Mouse (Mus musculus): ENCODE data around the gene Smdt1.
"Not testable (repeated sequence)": the region's sequence is repeated elsewhere in the genome, so short reads cannot be mapped to it uniquely, and the experiment has no call there.

The Smdt1 gene

GRCm38 (mm10) chr15:82343368-82344287 lies 4.9 kb downstream of the Smdt1 start:
- DNase-seq (ENCODE audit: low read depth, low spot score), result no peak

DNA sequence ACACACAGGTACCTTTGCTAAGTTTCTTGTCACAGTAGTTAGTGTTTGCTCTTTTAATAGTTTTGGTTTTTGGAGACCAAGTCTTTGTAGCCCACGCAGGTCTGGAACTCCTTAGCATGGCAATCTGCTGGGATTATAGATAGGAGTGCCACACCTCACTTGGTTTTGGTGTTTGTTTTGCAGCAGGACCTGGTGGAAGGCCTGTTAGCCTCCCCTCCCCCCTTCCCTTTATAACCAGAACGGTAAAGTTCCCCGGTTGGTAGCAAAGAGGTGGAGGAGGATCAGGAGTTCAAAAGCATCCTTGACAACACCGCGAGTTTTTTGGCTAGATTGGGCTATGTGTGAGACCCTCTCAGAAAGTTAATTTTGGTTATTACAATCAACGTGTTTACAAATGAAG lies 6.2 kb downstream of the Smdt1 start:
- DNase-seq (ENCODE audit: low read depth, low spot score), result no peak

DNA sequence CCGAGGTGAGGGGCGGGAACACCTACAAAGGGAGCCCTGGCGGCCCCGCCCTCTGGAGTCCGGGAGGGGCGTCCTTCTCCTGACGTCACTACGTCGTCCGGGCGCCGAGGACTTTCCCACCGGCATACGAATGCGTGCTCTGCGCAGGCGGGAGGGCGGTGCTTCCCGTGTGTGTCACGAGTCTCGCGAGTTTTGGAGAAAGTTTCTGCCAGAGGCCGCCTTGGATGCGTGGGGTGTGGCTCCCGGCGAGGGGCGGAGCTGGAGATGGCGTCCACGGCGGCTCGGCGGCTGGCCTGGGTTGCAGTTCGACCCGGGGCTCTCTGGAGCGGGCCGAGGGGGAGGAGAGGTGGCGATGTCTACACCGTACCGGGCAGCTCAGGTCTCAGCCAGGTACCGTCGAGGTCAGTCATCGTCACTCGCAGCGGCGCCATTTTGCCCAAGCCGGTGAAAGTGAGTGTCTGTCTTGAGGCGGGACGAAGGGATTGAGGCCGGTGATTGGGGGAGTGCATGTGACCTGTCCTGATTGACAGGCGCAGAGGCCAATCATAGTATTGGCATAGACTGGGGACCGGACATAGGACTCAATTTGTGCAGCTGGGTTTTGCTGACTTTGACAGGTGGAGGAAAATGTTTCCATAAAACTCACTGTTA lies 7.2 kb downstream of the Smdt1 start:
- peak; percentile 99 for DNase-seq (ENCODE audit: low read depth, low spot score)

GRCm38 (mm10) chr15:82346580-82347302 lies 8.0 kb downstream of the Smdt1 start:
- no peak for DNase-seq (ENCODE audit: low read depth, low spot score)

GRCm38 (mm10) chr15:82347303-82347676 lies 8.5 kb downstream of the Smdt1 start:
- no peak for DNase-seq (ENCODE audit: low read depth, low spot score)

DNA sequence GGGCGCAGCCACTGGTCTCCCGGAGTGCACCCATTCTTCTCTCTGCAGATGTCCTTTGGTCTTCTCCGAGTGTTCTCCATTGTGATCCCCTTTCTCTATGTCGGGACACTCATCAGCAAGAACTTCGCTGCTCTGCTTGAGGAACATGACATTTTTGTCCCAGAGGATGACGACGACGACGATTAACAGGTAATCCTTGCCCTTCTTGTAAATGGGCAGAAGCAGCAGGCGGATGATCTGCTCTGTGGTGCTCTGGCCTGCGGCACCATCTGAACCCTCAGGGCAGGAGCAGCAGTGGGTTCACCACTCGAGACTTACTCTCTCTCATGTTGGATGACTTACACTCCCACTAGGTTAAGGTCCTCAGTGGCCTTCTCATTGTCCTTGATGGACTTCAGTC lies 9.1 kb downstream of the Smdt1 start:
- DNase-seq (ENCODE audit: low read depth, low spot score), result no peak

DNA sequence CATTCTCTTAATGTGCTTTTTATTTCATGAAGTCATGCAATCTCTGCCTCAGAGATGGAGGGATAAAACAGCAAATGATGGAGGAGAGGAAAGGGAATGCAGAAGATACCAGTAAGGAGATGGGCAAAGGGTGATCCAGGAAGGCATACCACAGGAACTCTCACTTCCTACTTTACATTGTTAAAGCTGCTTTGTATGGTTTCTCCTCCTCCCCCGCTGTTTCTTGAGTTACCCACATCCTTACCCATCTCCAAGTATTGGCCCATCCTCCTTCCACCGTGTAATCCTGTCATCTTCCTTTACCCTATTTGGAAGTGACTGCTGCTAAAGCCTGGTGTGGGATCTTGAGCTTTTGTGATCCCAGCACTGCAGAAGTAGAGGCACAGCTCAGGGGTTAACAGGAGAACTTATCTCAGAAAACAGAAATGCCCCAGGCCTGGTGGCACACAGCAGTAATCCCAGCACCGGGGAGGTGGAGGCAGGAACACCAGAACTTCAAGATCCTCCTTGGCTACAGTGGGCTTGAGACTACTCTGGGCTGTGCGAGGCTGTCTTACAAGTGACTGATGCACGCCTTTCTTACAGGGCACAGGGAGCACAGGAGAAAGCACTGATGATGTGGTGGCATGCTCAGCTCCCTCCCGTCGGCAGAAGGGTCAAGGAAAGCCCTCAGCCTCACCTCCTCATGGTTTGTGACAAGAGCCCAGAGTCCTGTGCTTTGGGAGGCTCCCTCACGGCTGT lies 9.7 kb downstream of the Smdt1 start:
- DNase-seq (ENCODE audit: low read depth, low spot score), result no peak

DNA sequence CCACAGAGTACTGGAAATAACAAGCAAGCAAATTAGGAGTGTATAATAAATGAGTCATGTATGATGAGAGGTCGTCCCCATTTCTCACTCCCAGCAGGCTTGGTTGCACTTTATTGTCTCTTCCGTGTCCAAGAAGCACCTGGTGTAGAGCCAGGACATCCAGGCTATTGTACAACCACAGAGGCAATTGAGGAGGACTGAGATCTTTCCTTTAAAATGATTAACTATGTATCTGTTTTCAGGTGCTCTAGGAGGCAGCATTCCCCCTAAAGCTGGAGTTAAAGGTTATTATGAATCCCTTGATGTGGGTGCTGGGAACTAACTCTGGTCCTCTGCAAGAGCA lies 10.2 kb downstream of the Smdt1 start:
- DNase-seq (ENCODE audit: low read depth, low spot score), result no peak

DNA sequence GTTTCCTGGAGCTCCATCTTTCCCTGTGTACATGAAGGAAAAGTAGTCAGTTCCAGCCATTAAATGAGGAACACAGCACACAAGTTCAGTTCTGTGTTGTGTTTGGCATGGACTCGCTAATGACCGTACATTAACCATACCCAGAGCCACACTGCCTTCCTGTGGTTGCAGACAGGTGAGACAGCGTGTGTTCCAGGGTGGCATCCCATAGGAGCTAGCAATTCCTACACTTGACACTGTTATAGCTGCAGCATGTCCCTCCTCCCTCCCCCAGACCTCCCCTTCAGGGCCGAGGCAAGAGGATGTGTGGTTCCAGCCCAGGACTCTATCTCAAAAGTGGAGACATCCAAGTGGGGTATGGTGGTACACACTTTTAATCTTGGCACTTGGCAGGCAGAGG lies 11.6 kb downstream of the Smdt1 start:
- DNase-seq (ENCODE audit: low read depth, low spot score), result no peak

DNA sequence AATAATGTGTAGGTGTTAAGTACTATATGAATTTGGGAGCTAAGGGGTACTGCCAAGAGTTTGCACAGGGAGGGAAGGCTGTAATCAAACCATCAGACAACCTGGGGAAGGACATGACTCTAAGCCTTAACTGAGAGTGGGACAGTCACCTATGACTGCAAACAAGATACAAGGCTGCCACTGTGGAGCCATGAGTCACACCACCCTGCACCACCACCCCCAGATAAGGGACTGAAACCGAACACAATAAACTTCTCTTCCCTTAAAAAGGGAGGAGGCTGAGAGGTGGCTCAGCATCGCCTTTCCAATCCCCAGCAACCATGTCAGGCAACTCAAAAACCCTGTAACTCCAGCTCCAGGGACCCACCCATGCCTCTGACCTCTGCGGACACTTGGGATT lies 12.7 kb downstream of the Smdt1 start:
- no peak for DNase-seq (ENCODE audit: low read depth, low spot score)

GRCm38 (mm10) chr15:82353078-82353744 lies 14.5 kb downstream of the Smdt1 start:
- no peak for DNase-seq (ENCODE audit: low read depth, low spot score)

DNA sequence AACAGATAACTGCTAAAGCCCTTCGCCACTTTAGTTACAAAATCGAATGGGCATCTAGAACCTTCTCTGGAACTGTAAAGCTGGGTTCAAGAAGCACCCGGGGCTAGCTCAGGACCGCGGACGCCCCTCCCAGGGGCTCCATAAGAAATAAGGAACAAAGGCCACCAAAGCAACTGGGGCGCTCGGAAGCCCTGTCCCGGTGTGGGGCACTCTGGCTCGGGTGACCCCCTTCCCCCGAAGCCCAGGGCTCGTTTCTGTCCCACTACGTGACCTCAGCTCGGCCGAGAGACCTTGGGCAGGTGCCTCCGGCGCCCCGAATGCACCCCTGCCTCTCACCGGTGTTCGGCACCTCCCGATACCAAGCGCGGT lies 15.0 kb downstream of the Smdt1 start:
- DNase-seq (ENCODE audit: low read depth, low spot score), result no peak

DNA sequence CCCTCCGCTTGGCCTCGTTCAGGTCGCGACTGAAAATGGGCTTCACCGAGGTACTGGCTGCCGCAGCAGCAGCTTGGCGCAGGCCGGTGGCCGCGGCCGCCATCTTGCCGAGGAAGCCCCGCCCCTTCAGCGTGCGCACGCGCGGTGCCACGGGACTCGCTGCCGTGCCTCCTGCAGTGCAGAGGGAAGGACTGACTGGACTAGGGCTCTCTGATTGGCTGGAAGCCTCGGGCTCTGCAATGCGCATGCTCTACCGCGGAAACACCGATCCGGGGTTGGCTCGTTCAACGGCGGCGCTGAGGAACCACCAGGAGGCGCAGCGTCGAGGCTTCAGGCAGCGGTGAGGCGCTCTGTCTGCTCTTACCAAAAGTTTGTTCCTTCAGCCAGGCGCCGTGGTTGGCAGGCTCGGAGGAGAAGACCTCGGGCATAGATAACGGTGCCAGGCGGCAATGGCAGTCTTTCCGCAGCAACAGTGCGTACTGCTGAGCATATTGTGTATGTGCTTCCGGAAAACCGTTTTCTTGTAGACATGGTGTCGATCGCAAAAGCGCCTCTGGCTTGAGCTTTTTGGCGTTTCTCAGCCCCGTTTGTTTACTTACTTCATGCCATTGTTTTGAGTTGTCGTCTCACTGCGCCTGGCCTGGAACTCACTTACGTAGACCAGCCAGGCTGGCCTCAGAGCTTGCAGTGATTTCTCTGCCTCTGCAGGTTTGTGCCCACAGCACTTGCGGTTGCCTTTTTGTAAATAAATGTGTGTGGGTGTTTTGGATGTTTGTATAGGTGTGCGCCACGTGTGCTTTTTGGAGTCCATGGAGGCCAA lies 15.6 kb downstream of the Smdt1 start, which contains the start of gene Ndufa6:
TSS of gene Ndufa6 (minus strand) at position 197 of the 820 bp plus-strand sequence.
- DNase-seq (ENCODE audit: low read depth, low spot score), result peak; percentile 98

DNA sequence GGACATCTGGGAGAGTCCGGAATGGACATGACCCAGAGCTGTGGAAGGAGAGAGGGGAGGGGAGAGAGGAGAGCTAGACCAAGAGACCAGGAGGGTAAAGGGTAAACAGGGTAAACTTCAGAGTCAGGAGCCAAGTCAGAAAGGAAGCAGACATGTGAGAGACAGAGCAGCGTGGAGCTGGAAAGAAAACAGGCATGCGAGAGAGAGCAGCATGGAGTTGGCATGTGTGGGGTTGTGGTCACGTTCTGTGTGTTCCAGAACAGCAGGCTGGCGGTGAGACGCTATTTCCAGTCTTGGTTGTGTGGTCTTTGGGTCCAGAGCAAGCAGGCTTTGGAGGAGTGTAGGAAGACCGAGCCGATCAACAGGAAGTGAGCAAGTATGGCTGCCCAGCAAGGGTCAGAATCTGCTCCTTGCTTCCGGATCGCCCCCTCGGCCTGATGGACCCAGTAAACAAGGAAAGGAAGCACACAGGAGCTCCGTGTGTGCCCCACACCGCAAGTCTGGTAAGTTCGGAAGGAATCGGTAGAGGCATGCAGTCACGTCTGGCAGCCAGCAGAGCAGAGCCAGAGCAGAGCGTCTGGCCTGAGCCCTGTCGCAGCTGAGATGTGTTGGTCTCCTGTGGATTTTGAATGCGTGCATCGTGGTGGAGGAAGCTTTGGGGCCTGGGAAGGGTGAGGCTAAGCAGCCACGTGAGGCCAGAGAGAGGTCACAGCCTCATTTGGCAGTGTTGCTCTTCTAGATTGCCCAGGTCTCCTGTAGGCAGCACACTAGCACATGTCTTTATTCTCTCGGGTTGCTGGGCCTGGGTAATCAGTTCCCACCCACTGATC lies 19.9 kb downstream of the Smdt1 start:
- DNase-seq (ENCODE audit: low read depth, low spot score), result no peak

- DNase-seq (ENCODE audit: low read depth, low spot score), result no peak
Measured at GRCm38 (mm10) chr15:82361459-82362018, 22.8 kb downstream of the Smdt1 start.

- no peak for DNase-seq (ENCODE audit: low read depth, low spot score)
Measured at GRCm38 (mm10) chr15:82362234-82362633, 23.5 kb downstream of the Smdt1 start.

- DNase-seq (ENCODE audit: low read depth, low spot score), result not testable (repeated sequence)
Measured at GRCm38 (mm10) chr15:82363801-82364200, 25.0 kb downstream of the Smdt1 start.

DNA sequence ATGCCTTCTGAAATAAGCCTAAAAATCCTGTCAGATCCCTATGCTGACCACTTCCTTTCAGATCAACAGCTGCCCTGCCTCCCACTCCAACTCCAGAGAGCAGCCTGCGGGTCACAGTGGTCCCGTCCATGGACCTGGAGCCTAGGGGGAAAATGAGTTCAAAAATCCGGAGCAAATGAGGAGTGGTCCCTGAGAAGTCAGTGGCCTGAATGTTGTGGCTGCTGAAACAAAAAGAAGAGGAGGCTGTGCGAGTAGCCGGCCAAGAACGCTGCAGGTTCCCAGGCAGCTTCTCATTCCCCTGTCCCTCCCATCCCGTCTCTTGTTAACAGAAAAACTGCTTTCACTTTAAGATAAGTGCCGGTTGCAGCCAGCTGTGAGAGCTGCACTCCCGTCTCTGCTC lies 25.8 kb downstream of the Smdt1 start:
- not testable (repeated sequence) for DNase-seq (ENCODE audit: low read depth, low spot score)

DNA sequence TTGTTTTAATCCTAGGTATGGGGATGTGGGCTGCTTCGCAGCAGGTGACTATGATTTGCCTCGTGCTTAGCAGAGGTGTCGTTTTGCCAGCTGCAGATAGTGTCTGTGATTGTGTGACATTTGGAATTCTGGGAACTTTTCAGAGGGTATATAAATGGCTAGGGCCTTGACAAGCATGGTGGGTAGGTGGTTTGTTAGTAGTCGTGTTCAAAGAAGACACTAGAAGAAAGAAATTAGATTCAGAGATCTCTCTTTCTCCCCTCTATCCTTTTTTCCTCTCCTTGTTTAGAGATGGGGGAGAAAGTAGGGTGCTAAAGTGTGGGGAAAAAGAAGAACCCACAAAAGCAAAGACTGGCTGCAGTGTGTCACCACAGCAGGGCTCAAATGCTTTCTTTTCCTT lies 29.4 kb downstream of the Smdt1 start:
- no peak for DNase-seq (ENCODE audit: low read depth, low spot score)
